Mouse (Mus musculus) heart, adult 2 months (tissue): Measurements from ENCODE around the gene Ppfibp2. TPM values are rescaled to one million over a fixed set of nuclear protein-coding genes. Genes with fewer than 3 reads are reported as not detected.

Experiments
- DNase-seq, 2 experiments: peaks; one replicate each; pipeline ENCODE4 v3.0.0; 2021
- H3K27ac ChIP-seq: fragments of 200-600 bp; 2 replicates; pipeline ENCODE4 v1.8.1; 2022
- H3K27me3 ChIP-seq: fragments of 200-500 bp; 2 replicates; pipeline ENCODE4 v1.6.1; 2012; ENCODE audit warnings: mild to moderate bottlenecking, low read length, inconsistent platforms, mixed read lengths; ENCODE audit not compliant: control insufficient read depth, insufficient read depth
- H3K36me3 ChIP-seq: fragments of 200-500 bp; 2 replicates; pipeline ENCODE4 v1.6.1; 2012; ENCODE audit warnings: low read length, inconsistent platforms; ENCODE audit not compliant: control insufficient read depth, insufficient read depth
- H3K4me1 ChIP-seq: fragments of 200-500 bp; 2 replicates; pipeline ENCODE4 v1.6.1; 2011; ENCODE audit warnings: low read length; ENCODE audit not compliant: control insufficient read depth, insufficient read depth
- H3K4me3 ChIP-seq: fragments of 200-600 bp; 2 replicates; pipeline ENCODE4 v1.8.1; 2022
- H3K79me2 ChIP-seq: fragments of 200-500 bp; replicated peaks from 2 replicates; pipeline ENCODE4 v1.6.1; 2012; ENCODE audit warnings: mild to moderate bottlenecking, inconsistent platforms, low read length, moderate library complexity, mixed read lengths; ENCODE audit not compliant: control insufficient read depth, insufficient read depth
- H3K9ac ChIP-seq: fragments of 200-500 bp; 2 replicates; pipeline ENCODE4 v1.6.1; 2012; ENCODE audit warnings: low read depth, mild to moderate bottlenecking, control low read depth, inconsistent platforms, low read length, mixed read lengths
- CTCF ChIP-seq: fragments of 200-600 bp; IDR thresholded peaks from 2 replicates; pipeline ENCODE4 v1.8.1; 2022; ENCODE audit warnings: antibody characterized with exemption, mild to moderate bottlenecking, moderate library complexity
- EP300 ChIP-seq: fragments of 200-500 bp; IDR thresholded peaks from 2 replicates; pipeline ENCODE4 v1.6.1; 2011; ENCODE audit warnings: low read depth, low read length, control low read depth; ENCODE audit not compliant: insufficient read depth
- POLR2A ChIP-seq: fragments of 200-500 bp; IDR thresholded peaks from 2 replicates; pipeline ENCODE4 v1.6.1; 2011; ENCODE audit warnings: mild to moderate bottlenecking, low read depth, low read length, control low read depth; ENCODE audit not compliant: insufficient read depth
- WGBS: fragments of 180-500 bp; shearing (Covaris S2); methylation state at CpG from one replicate; pipeline ENCODE4 v1.1.7; 2018; 5-methylcytosine and 5-hydroxymethylcytosine counted together
- intact Hi-C: fragments of 180-260 bp; cut with DNase I; formaldehyde crosslinking; loops from one replicate; pipeline ENCODE4 v1.15.1; 2025
- polyA plus RNA-seq: library from polyadenylated mRNA; depleted of rRNA; stranded (reverse); fragments of >200 nt; gene quantifications from 2 replicates; pipeline ENCODE4 v1.2.3, GENCODE M21; 2012
- total RNA-seq, 2 experiments: library from RNA; stranded (reverse); gene quantifications; 2 replicates each; pipeline ENCODE4 v1.2.3; 2021

Ppfibp2 gene
- total and polyA plus RNA-seq, 3 experiments, result 17.4 to 20.1 (median 19.9) TPM

DNA sequence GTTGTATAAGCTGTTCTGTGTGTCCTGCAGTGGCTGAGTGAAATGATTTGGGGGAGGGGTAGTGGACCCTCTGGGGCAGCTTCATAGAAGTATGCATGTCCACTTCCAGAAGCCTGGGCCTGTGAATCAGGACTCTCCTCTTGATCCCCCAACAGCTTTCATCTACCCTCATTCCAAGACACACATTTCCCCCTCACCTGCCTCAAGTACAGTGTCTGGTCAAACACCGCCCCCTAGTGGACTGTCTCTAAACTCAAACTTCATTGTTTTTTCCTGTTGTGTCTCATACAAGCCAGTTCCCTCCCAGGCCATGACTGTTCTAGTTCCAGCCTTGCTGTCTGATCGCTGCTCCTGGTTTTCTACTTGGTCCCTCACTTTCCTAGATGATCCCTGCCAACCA, 152.9 kb downstream of the Ppfibp2 start:
- TF ChIP-seq EP300 (no peak), CTCF (peak; percentile 80), POLR2A (no peak)
- intact Hi-C loops, result loop anchor here (1.0 to 10.0 kb wide), 3 partner anchors 31 to 153 kb away; partner anchors contain the start of gene Ppfibp2
- Histone ChIP-seq H3K79me2 (no peaks in the 10 kb centered on the region), H3K4me1 (no peaks in the 10 kb centered on the region), H3K27me3 (no peaks in the 10 kb centered on the region), H3K4me3 (no peak overlapping the region), H3K9ac (no peak overlapping the region), H3K27ac (no peak overlapping the region), H3K36me3 (no peaks in the 10 kb centered on the region)
- peak; percentile 41 to 49 for DNase-seq
- WGBS, result 14% methylated on average over 2 of the region's 2 CpGs

GRCm38 (mm10) chr7:107749270-107749669, 154.3 kb downstream of the Ppfibp2 start:
- Histone ChIP-seq H3K36me3 (no peaks in the 10 kb centered on the region), H3K27me3 (no peaks in the 10 kb centered on the region), H3K27ac (no peak overlapping the region), H3K4me1 (no peaks in the 10 kb centered on the region), H3K9ac (no peak overlapping the region), H3K79me2 (no peaks in the 10 kb centered on the region), H3K4me3 (no peak overlapping the region)
- 18% methylated on average over 3 of the region's 3 CpGs for WGBS
- intact Hi-C loops, result loop anchor here (2.0 to 10.0 kb wide), 2 partner anchors 30 to 154 kb away; partner anchors contain the start of gene Ppfibp2
- no peak for TF ChIP-seq POLR2A
- TF ChIP-seq EP300, result no peak
- peak; percentile 78 for TF ChIP-seq CTCF
- DNase-seq, result no peak

DNA sequence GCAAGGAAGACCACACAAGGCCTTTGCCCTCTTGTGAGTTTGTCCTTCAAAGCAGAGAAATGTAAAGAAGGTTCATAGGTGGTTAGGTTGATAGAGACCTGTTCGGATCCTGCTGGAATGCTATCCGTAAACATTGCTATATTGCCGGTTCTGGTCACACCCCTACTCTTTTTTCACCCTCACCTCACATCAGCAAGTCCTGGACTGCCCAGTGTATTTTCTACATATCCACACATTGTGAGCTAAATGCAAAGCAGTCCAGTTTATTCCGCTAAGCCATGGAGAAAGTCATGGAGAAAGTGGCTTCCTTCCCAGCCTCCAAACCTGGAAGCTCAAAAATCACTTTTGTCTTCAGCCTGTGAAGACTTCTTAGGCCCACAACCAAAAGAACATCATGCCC, 154.7 kb downstream of the Ppfibp2 start:
- H3K9ac ChIP-seq, result no peak overlapping the region
- intact Hi-C loops, result loop anchor here (2.0 to 10.0 kb wide), 2 partner anchors 29 to 155 kb away; partner anchors contain the start of gene Ppfibp2
- no peaks in the 10 kb centered on the region for H3K79me2 ChIP-seq
- H3K4me3 ChIP-seq, result no peak overlapping the region
- no peak for TF ChIP-seq EP300
- no peak overlapping the region for H3K27ac ChIP-seq
- no peaks in the 10 kb centered on the region for H3K27me3 ChIP-seq
- WGBS, result 89% methylated on average over 4 of the region's 4 CpGs
- no peaks in the 10 kb centered on the region for H3K4me1 ChIP-seq
- no peaks in the 10 kb centered on the region for H3K36me3 ChIP-seq
- DNase-seq, result no peak

DNA sequence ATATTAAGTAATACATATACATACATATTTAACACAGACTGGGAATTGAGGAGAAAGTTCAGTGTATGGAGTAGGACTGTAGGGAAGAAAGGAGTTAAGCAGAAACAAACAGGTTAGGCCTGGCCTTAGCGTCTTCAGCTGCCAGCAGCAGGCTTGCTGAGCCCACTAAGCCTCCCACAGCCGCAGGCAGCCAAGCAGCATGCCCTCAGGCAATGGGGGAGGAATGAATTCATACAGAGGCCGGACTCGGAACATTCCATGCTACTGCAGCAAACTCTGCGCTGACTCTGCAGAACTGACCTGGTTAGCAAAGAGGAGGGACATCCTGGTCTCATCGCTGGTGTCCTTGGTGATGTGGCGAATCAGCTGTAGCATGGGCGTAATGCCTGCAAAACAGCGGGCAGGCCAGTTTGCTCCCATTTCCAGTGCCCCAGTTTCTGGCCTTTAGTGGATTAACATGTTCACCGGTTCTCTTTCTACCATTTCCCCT, 157.1 kb downstream of the Ppfibp2 start:
- TF ChIP-seq EP300 (no peak), CTCF (no peak), POLR2A (no peak)
- Histone ChIP-seq H3K4me1 (no peaks in the 10 kb centered on the region), H3K27ac (no peak overlapping the region), H3K79me2 (no peaks in the 10 kb centered on the region), H3K27me3 (no peaks in the 10 kb centered on the region), H3K36me3 (no peaks in the 10 kb centered on the region), H3K9ac (no peak overlapping the region), H3K4me3 (no peak overlapping the region)
- DNase-seq, result no peak
- WGBS, result 76% methylated on average over 10 of the region's 10 CpGs
- intact Hi-C loops, result no loop called here

DNA sequence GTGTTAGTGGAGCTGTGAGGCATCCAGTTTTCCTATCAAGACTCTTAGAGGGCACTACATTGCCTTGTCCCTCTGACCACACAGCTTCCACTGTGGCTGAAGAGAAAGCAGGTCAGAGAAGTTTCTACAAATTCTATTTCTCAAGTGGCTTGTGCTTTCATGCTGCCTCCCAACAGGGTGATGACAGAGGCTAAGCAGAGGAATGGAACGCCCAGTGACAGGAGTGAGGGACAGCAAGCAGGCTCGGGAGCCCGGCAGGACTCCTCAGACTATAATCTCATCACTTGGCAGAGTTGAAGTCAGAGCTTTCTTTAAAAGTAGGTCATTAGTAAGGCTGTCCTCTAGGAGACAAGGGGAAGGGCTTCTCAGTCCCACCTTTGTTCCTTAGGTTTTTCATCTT, 160.9 kb downstream of the Ppfibp2 start:
- intact Hi-C loops, result no loop called here
- DNase-seq, result no peak
- Histone ChIP-seq H3K27ac (no peak overlapping the region), H3K27me3 (no peaks in the 10 kb centered on the region), H3K79me2 (no peaks in the 10 kb centered on the region), H3K4me3 (no peak overlapping the region), H3K9ac (no peak overlapping the region), H3K36me3 (no peaks in the 10 kb centered on the region), H3K4me1 (no peaks in the 10 kb centered on the region)
- WGBS, result 11% methylated on average over 3 of the region's 3 CpGs
- TF ChIP-seq CTCF (no peak), EP300 (no peak), POLR2A (no peak)

DNA sequence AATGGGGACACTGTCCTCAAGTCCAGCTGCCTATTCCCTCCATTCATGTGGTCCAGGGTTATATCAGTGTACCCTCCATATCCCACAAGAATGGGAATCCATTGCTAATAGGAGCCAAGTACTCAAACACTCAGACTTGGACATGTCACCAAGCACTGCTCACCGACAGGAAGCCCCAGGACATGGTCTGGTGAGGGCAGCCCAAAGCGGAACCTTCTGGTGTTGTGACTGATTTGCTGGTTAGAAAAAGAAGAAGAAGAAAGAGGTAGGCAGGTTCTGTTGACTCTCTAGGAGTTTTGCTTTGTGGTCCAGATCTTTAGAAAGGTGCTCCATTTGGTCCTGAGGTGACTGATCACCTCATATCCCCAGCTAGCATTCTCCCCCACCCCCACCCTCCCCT, 161.7 kb downstream of the Ppfibp2 start:
- H3K27me3 ChIP-seq, result no peaks in the 10 kb centered on the region
- intact Hi-C loops, result no loop called here
- H3K27ac ChIP-seq, result no peak overlapping the region
- no peak overlapping the region for H3K9ac ChIP-seq
- H3K4me3 ChIP-seq, result no peak overlapping the region
- no peaks in the 10 kb centered on the region for H3K4me1 ChIP-seq
- WGBS, result 78% methylated on average over 2 of the region's 2 CpGs
- H3K79me2 ChIP-seq, result no peaks in the 10 kb centered on the region
- TF ChIP-seq EP300, result no peak
- TF ChIP-seq CTCF, result no peak
- no peak for TF ChIP-seq POLR2A
- no peaks in the 10 kb centered on the region for H3K36me3 ChIP-seq
- no peak for DNase-seq
